Mouse (Mus musculus): ENCODE measurements at regions not wholly inside any gene's neighbourhood (a gene's known extent, or its start where the extent isn't known, plus 50 kb on each side); places are given as distances from the start of the nearest gene placed in this dataset.

- no peak for TF ChIP-seq CTCF (IDR thresholded peaks at IDR 0.05; ENCODE audit: control insufficient read depth, insufficient read depth, insufficient read length)
- TF ChIP-seq USF1 (IDR thresholded peaks at IDR 0.05; ENCODE audit: low read depth) = no peak
- no peak for TF ChIP-seq MAX (IDR thresholded peaks at IDR 0.05)
- no peak for TF ChIP-seq MYOD1 (IDR thresholded peaks at IDR 0.05; ENCODE audit: control insufficient read depth, insufficient read length, low read depth)
- no peak for TF ChIP-seq MYOG (IDR thresholded peaks at IDR 0.05; ENCODE audit: control insufficient read depth, extremely low read depth, insufficient read length)
These were observed 124.7 kb downstream of the Gm19935 start for GRCm38 (mm10) chr8:90692516-90692915.

All from C2C12 (cell line).